Mouse (Mus musculus) brain, adult 2 months (tissue): Measurements from ENCODE around the gene Ttc9c.
A peak's percentile ranks its signal among the peaks of the same experiment; 100 is the strongest.

Experiments used
- DNase-seq: peaks from one replicate; pipeline ENCODE4 v3.0.0; 2011; ENCODE audit warnings: low read depth, low spot score

The Ttc9c gene

GRCm38 (mm10) chr19:8774951-8775421 is 44.1 kb downstream of the Ttc9c start:
- DNase-seq: peak; percentile 24

- peak; percentile 97 for DNase-seq
These were observed 44.9 kb downstream of the Ttc9c start, which contains the start of gene Tmem179b for GRCm38 (mm10) chr19:8774086-8774835. Gene Tmem179b (minus strand): TSS chr19:8774467.

- DNase-seq: no peak
These were observed 45.7 kb downstream of the Ttc9c start for GRCm38 (mm10) chr19:8773409-8773808.

GRCm38 (mm10) chr19:8772996-8773395 is 46.1 kb downstream of the Ttc9c start:
- DNase-seq: no peak

- DNase-seq: peak; percentile 90
These were observed 48.4 kb downstream of the Ttc9c start, which contains the start of gene Tmem223 for GRCm38 (mm10) chr19:8770567-8771270. Gene Tmem223 (plus strand): TSS chr19:8770996.

- no peak for DNase-seq
These were observed 53.6 kb downstream of the Ttc9c start for GRCm38 (mm10) chr19:8765562-8765961.

- DNase-seq: no peak
These were observed 55.9 kb downstream of the Ttc9c start for GRCm38 (mm10) chr19:8763276-8763675.

- no peak for DNase-seq
These were observed 58.4 kb downstream of the Ttc9c start for GRCm38 (mm10) chr19:8760757-8761156.
